Mouse (Mus musculus) neutrophil, adult 65 days (primary cell): ENCODE measurements around the gene Trim34b. TPM values are rescaled to one million over a fixed set of nuclear protein-coding genes. Genes with fewer than 3 reads are reported as not detected.

Experiments used
- total RNA-seq: library from RNA; stranded (reverse); gene quantifications from 2 replicates; pipeline ENCODE4 v1.2.4, GENCODE M21; 2023

Gene Trim34b
- total RNA-seq: 1.2 and 1.3 TPM in 2 replicates

DNA sequence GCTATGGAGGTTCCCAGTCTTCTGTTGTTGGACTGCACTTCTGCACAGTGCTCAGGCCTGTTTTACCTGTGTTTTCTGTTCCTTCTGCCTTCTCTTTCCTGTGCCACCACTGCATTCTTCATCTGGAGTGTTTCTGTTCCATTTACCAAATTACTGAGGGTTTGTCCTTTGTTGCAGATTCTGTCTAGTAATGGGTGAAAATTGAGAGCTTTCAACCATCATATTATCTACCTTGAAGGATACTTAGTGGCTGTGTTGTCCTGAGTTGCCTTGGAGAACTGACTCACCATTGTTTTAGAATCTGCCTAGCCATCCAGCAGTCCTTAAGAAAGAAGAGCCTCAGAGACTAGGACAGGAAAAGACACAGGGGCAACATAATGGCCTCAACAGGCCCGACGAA lies at the start of gene Trim34b:
Trim34b (plus strand) TSS at position 301 of the 400 bp plus-strand sequence.

DNA sequence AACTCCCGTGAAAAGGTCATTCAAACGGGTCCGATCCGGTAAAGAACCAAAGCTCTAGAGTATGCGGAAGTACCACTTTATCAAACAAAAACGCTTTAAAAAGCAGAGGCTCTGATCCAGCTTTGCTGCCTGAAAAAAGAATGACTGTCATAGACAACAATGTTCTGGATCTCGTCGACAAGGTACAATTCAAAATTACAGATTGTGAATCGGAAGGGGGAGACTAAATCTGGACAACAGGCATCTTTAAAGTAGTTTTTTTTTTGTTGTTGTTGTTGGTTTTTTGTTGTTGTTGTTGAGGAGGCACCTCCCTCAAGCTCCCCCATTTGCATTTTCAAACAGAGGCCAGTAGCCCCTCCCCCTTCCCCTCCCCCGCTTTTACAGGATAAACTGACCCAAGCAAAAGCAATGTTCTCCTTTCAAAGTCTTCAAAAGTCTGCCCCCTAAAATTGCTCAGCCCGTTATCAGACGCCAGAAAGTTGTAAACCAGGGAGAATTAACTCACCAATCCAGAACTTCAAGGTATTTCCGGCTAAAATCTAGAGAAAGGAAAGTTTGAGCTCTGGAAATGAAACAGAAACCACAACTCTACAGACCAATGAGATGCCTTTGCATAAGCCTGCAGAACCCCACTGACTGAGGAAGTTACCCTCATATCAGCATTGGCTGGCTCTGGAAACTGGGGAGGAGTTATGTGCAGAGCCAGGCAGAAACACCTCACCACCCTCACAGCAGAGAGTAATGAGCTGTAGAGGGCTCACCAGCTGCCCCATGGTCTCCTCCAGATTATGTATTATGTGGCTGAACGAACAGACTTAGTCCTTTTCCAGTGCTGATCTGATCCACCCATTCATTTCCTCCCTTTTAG lies 41.5 kb upstream of the Trim34b start, which contains the start of gene Trim5:
Trim5 (minus strand) TSS at position 519 of the 868 bp plus-strand sequence.

DNA sequence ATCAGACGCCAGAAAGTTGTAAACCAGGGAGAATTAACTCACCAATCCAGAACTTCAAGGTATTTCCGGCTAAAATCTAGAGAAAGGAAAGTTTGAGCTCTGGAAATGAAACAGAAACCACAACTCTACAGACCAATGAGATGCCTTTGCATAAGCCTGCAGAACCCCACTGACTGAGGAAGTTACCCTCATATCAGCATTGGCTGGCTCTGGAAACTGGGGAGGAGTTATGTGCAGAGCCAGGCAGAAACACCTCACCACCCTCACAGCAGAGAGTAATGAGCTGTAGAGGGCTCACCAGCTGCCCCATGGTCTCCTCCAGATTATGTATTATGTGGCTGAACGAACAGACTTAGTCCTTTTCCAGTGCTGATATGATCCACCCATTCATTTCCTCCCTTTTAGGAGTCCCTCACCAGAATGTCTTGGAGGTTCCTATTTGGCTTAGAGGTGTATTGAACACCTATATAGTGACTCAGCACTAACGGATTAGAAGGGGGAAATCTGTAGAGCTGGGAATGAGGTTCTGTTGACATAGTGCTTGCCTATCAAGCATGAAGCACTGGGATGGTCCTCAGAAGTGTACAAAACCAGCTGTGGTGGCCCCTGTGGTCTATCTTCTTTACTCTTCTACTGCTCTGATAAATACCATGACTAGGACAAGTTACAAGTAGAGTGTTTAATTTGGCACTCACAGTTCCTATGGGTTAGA lies 13.7 kb upstream of the Trim34b start, which contains the start of gene Trim12a:
Trim12a (minus strand) TSS at position 98 of the 712 bp plus-strand sequence.

DNA sequence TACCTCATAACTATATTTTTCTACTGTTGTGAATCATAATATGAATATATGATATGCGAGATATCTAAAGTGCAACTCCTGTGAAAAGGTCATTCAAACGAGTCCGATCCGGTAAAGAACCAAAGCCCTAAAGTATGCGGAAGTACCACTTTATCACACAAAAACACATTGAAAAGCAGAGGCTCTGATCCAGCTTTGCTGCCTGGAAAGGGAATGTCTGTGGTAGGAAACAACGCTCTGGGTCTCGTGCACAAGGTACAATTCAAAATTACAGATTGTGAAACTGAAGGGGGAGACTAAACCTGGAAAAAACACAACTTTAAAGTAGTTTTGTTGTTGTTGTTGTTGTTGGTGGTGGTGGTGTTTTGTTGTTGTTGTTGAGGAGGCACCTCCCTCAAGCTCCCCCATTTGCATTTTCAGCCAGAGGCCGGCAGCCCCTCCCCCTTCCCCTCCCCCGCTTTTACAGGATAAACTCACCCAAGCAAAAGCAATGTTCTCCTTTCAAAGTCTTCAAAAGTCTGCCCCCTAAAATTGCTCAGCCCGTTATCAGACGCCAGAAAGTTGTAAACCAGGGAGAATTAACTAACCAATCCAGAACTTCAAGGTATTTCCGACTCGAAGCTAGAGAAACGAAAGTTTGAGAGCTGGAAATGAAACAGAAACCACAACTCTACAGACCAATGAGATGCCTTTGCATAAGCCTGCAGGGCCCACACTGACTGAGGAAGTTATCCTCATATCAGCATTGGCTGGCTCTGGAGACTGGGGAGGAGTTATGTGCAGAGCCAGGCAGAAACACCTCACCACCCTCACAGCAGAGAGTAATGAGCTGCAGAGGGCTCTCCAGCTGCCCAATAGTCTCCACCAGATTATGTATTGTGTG lies 23.7 kb downstream of the Trim34b start, which contains the start of gene Trim12c:
Trim12c (minus strand) TSS at position 646 of the 883 bp plus-strand sequence.

DNA sequence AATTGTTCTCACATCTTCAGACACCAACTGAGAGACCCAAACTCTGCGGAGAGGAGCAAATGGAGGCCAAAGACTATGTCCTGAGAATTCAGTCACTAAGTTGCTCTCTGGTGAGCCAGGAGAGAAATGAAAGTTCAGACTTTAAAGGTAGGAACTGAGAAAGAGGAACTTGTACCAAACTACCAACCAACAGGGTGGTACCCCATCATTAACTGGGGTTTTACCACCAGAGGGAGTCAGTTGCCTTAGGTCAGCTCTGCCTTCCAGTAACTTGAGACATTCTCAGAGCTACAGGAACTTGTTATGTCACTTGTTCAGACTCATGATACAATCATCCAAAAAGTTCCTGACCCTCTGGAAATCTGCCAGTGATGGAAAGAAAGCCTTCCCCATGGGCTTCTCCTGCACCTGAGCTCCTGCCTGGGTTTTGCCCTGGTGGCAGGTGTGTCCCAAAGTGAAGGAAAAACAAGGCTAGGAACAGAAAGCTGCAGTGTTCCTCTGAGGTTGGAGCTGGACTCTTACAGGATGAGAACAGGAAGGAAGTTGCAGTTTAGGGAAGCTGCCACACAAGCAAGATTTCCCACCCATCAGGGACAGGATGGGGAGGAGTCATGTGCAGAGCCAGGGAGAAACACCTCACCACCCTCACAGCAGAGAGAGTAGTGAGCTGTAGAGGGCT lies 40.6 kb downstream of the Trim34b start, which contains the start of gene Trim30b:
Trim30b (minus strand) TSS at position 149 of the 679 bp plus-strand sequence.

Other genes with a start within 250 kb of the Trim34b start
- not detected in 2 replicates for gene Olfr645, start 244.0 kb upstream of the Trim34b start, total RNA-seq
- gene Olfr646, start 224.6 kb upstream of the Trim34b start, total RNA-seq: 0.11 TPM in 1 of 2 replicates, not detected in the other
- not detected in 2 replicates for gene Ubqln5, start 199.6 kb upstream of the Trim34b start, total RNA-seq
- not detected in 2 replicates for gene Olfr643, start 192.1 kb upstream of the Trim34b start, total RNA-seq
- not detected in 2 replicates for gene Ubqln3, start 186.2 kb upstream of the Trim34b start, total RNA-seq
- gene Ubqlnl, start 178.9 kb upstream of the Trim34b start, total RNA-seq: not detected in 2 replicates
- gene Olfm5, start 164.6 kb upstream of the Trim34b start, total RNA-seq: not detected in 2 replicates
- gene Olfr648, start 146.1 kb upstream of the Trim34b start, total RNA-seq: 0.18 TPM in 1 of 2 replicates, not detected in the other
- gene Olfr649, start 133.5 kb upstream of the Trim34b start, total RNA-seq: not detected in 2 replicates
- gene Trim6, start 110.7 kb upstream of the Trim34b start, total RNA-seq: 1.9 and 6.6 TPM in 2 replicates
- 13.1 and 16.5 TPM in 2 replicates for gene Trim34a, start 85.0 kb upstream of the Trim34b start, total RNA-seq
- gene Trim5, start 41.4 kb upstream of the Trim34b start, total RNA-seq: 13.6 and 14.6 TPM in 2 replicates
- gene Trim12a, start 14.0 kb upstream of the Trim34b start, total RNA-seq: 69.1 and 76.5 TPM in 2 replicates
- gene Trim12c, start 23.9 kb downstream of the Trim34b start, total RNA-seq: 25.2 and 27.9 TPM in 2 replicates
- gene Trim30b, start 40.4 kb downstream of the Trim34b start, total RNA-seq: 62.0 and 62.1 TPM in 2 replicates
- 0.39 TPM in 1 of 2 replicates, not detected in the other for gene Trim30c, start 71.4 kb downstream of the Trim34b start, total RNA-seq
- gene Trim30a, start 135.7 kb downstream of the Trim34b start, total RNA-seq: 35.5 and 45.3 TPM in 2 replicates
- gene Trim30d, start 178.4 kb downstream of the Trim34b start, total RNA-seq: 9.4 and 10.7 TPM in 2 replicates
- gene Olfr651, start 220.7 kb downstream of the Trim34b start, total RNA-seq: not detected in 2 replicates
- not detected in 2 replicates for gene Olfr652, start 231.4 kb downstream of the Trim34b start, total RNA-seq
- gene Olfr653, start 247.8 kb downstream of the Trim34b start, total RNA-seq: not detected in 2 replicates